Mouse (Mus musculus) ovary, postnatal 10 days (tissue): ENCODE results near the gene Sec1.

Experiments used
- DNase-seq: peaks from one replicate; pipeline ENCODE4 v3.0.0; 2022; ENCODE audit warnings: low spot score

Sec1 gene

DNA sequence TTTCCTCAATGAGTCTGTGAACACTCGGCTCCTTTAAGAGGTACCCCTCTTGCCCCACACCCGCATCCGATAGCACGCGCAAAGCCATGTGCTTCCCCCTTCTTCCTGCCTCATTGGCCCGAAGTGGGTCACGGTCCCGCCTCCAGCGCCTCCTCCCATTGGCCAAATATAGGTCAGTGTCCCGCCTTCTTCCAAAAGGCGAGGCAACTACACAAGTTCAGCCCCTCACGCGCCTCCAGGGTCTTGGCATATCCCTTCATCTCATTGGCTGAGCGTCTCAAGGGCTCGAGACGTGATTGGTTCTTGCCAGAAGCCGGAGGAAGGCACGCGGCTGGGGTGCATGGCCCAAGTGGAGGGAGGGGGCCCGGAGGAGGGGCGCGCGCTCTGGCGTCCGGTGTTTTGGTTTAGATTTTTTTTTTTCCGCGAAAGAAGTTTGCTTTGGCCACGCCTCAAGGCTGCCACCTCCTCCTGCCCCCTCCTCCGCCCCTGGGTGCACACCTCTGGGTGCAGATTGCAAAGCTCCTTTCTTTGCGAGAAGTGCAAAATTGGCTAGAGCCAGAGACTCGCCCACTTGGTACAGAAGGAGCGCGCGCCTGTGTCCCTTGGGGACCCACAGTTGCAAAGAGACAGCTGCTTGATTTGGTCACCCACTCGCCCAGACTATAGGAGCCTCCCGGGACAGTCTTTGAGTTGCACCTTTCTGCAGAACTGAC lies 10.7 kb upstream of the Sec1 start, which contains the start of gene Dbp:
Dbp (plus strand) TSS at position 359 of the 713 bp plus-strand sequence.
- DNase-seq: peak; percentile 90

DNA sequence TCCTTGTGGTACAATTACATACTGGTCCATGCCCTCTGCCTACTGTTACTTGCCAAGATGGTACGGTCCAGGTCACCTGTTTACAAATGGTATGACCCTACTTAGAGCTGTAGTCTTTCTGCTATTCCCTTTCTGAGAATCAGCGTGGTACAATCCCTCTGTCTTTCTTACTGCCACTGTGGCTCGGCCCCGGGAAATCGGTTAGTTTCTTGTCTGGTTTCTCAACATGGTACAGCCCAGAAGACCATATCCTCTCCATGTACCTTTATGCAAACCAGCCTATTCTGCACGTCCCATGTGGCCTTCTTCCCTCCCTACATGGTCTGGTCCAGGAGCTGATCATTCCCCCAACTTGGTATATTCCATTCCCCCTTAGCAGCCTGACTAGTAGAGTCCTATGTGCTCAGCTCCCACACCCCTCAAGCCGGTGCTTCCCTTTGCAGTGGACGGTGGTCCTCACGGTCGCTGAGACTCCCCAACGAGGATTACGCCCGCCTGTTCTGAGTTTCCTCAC lies 9.9 kb upstream of the Sec1 start:
- DNase-seq: no peak

DNA sequence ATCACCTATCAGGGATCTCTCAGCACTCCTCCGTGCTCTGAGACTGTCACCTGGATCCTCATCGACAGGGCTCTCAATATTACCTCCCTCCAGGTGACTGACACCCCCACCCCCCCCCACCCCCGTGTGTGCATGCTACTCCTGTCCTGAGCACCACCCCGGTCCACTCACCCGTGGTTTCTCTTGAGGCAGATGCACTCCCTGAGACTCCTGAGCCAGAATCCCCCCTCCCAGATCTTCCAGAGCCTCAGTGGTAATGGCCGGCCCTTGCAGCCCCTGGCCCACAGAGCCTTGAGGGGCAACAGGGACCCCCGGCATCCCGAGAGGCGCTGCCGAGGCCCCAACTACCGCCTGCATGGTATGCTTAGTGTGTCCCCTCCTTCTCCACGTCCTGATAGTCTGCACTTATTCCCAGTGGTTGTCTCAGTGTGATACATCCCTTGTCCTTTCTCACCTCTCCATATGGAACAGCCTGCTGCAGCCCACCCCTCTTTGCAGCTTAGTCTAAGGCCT lies 9.4 kb upstream of the Sec1 start:
- no peak for DNase-seq

DNA sequence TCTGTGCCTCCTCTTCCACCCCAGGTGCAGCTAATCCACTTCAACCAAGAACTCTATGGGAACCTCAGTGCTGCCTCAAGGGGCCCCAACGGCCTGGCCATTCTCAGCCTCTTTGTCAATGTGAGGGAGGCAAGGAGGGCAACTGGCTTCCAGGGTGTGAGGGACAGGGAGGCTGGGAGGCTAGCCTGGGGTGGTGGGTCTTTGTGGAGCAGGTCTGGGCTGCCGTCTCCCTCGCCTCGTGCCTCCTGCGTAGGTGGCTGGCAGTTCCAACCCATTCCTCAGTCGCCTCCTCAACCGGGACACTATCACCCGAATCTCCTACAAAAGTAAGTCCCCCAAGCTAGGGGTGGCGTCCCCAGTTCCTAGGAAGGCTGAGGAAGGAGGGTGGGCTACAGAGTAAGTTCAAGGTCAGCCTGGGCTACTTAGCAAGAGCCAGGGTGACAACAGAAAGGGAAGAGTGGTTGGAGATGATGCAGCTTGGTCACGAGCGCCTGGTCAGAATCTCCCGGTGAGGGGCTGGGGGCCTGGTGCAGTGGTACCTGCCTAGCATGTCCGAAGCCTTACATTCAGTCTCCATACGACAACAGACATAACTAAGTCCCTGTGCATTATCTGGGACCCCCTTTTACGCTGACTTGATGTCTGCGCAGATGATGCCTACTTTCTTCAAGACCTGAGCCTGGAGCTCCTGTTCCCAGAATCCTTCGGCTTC lies 8.8 kb upstream of the Sec1 start:
- DNase-seq: no peak

DNA sequence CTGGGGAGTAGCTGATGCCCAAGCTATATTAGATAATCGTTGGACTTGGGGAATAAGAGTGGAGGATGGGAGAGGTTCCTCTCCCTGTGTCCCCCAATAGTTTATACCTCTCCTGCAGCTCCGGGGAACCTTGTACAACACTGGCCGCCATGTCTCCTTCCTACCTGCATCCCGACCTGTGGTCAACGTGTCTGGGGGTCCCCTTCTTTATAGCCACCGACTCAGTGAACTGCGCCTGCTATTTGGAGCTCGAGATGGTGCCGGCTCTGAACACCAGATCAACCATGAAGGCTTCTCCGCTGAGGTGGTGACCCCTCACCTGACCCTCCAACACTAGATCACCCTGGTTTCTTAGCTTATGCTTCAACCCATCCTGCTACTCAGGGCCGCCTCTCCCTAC lies 8.1 kb upstream of the Sec1 start:
- no peak for DNase-seq

DNA sequence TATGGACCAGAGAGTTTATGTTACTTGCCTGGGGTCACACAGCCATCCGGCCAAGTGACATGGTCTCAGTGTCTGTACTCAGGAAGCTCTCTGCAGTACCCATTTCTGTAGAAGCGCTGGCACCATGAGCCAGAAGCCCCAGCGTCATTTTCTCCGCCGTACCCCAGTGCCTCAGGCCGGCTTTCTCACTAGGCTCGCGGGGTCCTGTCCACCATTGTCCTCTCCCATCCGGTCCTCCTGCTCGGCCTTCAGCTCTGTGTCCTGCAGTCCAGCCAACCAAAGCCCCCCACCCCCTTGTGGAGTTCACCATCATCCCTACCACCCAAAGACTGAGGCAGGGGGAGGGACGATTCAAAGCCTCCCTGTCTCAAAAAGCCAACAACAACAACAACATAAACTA lies 7.4 kb upstream of the Sec1 start:
- no peak for DNase-seq

DNA sequence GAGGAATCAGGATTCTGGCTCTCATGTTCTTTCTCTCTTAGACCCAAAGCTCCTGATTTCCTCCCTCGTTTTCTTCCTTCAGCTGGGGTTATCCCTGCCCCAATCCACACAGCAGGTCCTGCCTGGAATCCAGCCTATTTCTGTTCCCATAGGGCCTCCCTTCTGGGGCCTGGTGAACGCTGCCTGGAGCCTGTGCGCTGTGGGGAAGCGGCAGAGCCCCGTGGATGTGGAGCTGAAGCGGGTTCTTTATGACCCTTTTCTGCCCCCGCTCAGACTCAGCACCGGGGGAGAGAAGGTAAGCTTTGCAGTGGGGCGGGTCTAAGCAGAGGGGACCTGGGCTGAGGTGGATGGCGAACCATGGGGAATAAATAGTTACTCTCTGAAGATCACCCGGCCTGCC lies 6.9 kb upstream of the Sec1 start:
- no peak for DNase-seq

DNA sequence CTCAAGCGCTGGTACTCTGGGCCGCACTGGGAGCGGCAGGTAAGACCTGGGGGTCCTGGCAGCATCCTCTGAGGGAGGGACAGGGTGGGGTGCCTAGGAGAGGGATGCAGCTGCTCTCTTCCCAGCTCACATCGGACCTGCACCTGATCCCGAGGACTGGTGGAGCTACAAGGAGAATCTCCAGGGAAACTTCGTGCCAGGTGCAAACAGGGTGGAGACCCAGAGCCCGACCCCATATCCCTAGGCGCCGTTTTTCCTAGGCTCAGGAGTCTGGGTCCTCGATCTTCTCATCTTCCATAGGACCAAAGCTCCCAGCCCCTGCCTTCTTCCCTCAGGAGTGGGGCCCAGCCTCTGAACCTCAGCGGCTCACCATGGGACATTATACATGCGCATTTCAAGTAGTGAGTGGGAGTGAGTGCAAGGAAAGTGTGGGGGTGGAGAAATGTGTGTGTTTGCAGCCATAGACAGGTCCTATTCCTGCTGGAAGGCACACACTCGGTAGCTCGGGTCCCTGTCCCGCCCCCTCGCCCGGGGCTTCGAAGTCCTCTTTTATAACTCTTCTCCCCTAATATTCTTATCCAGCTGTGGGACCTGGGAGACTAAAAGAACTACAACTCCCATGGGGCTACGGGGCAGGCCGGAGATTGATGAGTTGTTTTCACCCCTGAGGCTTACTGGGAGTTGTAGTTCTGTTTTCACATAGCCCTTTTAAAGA lies 6.3 kb upstream of the Sec1 start:
- DNase-seq: no peak

DNA sequence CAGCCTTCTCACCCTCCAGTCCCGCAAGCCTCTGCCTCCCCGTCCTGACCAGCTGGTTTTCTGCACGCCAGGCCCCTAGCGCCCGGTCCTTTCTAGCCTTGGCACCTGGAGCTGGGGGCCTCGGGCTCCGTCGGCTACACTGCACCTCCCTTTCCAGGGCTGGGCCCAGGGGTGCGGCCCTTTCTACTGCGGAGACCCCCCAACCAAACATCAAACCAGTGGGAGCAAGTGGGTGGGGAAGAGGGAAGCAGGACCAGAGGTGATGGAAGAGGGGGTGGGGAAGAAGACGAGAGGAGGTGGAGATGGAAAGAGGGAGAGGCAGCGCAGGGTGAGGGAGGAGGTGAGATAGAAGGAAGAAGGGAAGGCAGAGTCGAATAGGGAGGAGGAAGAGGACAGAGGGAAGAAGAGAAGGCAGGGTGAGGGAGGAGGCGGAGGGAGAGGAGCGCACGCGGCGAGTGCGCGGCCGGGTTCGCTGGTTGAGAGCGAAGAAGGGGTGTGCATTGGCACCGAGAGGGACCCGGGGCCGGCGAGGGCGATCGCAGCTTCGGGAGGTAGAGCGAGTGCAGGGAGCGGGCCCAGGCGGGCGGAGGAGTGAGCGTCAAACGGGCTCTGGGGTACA lies 5.4 kb upstream of the Sec1 start, which contains the start of gene Car11:
Car11 (plus strand) TSS at position 321 of the 619 bp plus-strand sequence.
- no peak for DNase-seq

DNA sequence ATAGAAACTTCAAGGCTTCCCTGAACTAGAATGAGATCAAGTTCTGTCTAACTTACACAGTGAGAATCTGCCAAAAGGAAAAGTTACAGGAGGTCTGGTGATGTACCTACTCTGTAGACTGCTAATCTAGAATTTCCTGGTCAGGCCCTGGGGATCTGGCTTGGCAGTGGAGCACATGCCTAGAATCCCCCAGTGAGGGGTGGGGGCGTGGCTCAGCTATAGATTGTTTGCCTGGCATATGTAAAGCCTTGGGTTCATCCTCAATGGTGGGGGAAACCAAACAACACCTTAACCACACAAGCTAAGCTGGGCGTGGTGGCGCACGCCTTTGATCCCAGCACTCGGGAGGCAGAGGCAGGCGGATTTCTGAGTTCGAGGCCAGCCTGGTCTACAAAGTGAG lies 3.7 kb upstream of the Sec1 start:
- no peak for DNase-seq

DNA sequence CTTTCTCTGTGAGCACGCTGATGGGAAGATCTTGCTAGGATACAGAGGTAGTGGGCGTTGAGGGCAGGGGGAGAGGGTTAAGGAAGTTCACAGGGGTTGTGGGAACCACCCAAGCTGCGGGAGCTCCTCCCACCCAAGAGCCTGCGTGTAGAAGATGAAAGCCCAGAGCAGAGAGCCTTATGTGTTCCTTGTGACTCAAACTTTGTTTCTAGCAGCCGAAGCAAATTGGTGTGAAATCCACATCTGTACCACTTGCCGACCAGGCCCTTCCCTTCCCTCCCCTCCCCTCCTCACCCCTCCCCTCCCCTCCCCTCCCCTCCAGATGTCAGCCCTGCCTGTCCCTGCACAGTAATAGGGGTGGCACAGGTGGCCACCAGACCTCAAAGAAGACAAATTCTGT lies 896 bp upstream of the Sec1 start:
- no peak for DNase-seq

DNA sequence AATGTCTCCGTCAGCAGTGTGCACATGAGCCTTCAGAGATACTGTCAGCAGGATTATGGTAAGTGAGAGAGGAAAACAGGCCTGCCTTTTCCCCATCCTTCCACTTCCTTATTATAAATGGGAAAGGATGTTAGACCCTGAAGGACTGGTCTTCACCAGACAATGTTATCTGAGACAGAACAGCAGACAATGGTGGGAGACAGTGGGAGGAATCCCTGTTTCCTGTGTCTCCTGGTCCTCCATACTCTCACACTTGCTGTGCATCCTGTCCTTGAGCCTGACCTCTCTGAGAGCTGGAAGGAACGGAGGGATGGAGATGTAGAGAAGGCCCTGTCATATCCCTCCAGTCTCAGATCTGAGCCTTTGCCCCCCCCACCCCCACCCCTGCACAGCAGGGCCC lies 1.8 kb downstream of the Sec1 start:
- DNase-seq: no peak

DNA sequence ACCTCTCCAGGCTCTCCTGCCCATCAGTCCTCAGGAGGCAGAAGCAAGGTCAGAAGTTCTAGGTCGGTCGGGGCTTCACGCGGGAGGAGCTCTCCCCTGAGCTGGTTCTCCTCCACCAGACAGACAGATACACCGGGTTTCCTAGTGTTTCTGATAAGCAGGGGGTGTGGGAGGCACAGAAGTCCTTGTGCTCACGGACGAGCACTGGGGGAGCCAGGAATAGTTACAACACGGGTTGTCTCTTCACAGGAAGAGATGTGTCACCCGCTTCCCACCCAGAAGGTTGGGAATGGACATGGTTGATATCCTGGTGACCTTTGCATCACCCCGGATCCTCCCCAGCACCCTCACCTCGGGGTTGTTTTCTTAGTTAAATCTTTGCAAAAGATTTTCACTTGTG lies 4.4 kb downstream of the Sec1 start:
- DNase-seq: no peak

DNA sequence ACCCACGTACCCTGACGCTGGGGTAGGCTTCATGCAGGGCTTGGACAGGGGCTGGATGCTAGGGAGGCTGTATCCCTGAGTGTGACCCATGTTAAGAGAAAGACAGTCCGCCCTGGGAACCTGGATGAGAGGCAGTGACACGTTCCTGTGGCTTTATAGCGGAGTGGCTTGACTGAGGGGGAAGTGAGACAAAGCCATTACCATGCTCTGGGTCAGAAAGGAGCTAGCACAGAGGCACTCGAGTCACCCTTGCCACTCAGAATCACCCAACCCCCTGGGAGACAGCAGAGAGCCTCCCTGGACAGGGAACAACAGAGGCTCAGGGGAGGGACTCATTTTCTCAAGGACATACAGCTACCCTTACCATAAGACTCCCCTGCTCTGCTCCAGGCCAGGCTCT lies 5.1 kb downstream of the Sec1 start:
- DNase-seq: no peak

DNA sequence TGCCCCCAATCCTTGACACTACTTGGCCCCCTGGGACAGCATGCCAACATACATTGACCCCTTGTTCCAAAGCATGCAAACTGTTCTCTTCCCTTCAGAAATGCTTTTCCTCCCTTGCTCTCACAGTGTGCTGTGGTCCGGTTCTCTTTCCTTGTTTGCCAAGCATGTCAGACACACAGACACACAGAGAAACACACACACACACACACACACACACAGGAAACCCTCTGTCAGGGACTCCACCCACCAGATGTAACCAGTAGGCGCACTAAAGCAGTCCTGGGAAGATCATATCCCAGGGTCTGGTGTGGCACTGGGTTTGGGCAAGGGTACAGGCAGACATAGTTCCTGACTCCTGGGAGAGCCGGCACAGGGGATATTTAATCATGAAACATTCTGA lies 7.4 kb downstream of the Sec1 start:
- DNase-seq: no peak

DNA sequence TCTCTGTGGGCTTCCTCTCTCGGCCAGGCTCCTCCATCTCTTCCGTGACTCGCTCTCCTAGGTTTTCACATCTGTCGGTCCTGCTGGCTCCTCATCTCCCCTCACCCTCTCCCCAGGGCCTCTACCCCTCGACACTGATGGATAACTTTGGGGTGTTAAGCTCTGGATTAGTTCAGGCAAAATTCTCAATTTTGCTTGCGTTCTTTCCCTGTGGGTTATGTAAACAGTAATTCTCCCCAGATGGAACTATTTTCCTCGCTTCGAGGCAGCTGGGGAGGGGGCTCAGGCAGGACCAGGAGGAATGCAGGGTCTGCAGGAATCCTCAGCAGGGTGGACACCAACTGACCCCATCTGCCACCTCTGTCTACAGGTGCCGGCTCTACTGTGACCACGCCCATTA lies 8.4 kb downstream of the Sec1 start:
- no peak for DNase-seq

DNA sequence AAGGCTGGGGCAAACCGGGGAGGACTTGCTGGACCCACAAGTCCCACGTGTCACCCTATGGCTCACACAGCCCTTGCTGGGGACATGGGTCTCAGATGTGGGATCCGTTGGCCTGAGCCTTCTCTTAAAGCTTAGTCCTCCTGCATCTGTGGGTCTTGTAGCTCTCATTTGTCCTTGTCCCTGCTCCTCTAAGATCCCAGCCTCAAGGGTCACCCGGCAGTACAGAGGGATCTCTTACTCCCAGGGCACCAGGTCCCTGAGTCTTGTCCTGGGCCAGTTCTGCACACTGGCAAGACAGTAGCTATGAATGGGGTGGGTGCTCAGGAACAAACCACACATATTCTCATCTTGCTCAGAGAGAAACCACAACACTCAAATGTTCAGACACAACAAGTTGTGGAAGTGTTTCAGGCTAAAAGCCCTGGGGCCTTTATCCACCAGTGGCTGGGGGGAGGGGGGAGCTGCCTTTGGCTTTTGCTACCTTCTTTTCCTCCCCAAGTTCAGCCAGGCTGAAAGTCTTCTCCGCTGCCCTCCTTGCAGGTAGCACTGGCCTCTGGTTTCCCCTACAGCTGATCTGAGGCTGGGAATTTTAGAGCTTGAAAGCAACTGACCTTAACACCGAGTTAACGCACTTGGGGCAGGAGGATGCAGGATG lies 10.7 kb downstream of the Sec1 start, which contains the start of gene Ntn5:
Ntn5 (plus strand) TSS at position 627 of the 655 bp plus-strand sequence.
- no peak for DNase-seq

DNA sequence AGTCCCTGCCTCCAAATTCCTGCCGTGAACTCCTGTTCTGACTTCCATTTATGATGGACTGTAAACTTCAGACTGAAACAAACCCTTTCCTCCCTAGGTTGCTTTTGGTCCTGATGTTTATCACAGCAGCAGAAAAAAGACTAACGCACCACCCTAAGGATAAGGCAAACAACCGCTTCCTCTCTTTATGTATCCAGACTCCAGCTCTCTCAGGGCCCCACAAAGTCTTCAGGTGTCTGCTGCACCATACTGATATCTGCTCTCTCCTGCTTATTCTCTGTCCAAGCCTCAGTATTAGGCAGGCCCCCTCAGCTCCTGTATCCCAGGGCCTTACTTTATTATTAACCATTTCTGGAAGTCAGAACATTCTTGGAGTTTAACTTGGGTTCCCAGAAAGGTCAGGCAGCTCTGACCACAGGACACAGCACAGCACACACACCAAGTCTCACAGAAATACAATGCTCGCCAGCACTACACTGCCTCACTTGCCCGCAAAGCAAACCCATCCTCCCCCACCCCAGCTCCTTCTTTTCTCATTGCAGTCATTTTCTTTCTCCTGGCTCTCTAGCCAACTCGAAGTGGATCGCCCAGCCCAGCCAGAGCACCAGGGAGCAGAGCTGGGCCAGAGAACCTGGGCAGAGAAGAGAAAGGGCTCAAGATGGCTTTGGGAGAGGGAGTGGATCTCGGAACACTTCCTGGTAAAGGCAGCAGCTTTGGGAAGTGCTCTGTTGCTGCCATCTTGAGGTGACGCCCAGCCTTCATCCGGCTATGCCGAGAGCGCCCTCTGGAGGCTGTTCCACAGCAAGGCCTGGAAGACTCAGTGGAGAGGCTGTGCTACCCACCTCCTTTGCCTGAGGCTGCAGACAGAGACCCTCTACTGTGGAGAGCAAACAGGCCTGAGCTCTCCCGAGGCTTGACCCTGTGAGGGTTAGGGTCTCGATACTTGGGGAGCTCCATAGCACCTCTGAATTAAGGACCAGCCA lies 11.8 kb downstream of the Sec1 start:
- peak; percentile 75 for DNase-seq

DNA sequence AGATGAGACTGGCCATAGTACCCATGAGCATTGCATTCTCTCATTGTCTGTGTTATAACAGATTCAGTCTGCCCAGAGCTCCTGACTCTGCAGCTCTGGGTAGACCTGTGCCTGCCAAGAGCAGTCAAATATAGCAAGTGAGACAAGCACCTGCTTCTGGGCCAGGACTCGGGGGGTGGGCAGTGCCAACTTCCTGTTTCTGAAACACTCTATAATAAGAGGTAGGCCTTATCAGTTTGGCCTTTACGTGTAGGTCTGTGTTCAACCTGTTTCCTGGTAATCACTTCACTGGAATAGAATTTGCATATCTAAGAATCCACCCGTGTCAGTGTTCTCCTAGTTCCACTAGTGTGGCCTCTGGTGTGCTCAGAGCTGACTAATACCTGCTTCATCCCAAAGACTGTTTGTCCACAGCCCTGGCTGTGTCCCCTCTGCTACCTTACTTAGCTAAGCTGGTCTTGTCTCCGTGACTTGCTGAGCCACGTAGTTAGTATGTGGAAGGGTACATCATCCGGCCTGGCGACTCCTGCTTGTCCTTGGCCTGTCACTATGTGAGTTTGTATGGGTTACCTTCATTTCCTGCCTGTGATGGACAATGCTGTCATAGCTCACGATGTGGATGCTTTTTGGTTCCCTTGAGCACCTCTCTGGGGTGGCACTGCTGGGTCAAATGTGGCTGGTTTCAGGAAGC lies 13.0 kb downstream of the Sec1 start:
- no peak for DNase-seq
